Mouse (Mus musculus) B cell, adult (primary cell): Measurements from ENCODE around the gene C4b. TPM values are rescaled to one million over a fixed set of nuclear protein-coding genes. Genes with fewer than 3 reads are reported as not detected.

ENCODE experiments used
- total RNA-seq: library from RNA; stranded (reverse); gene quantifications from 4 replicates; pipeline ENCODE4 v1.2.4, GENCODE M21; 2023; ENCODE audit not compliant: inconsistent age

Gene C4b
- 1.8 to 3.2 TPM (median 2.4 TPM) in 4 replicates for total RNA-seq

DNA sequence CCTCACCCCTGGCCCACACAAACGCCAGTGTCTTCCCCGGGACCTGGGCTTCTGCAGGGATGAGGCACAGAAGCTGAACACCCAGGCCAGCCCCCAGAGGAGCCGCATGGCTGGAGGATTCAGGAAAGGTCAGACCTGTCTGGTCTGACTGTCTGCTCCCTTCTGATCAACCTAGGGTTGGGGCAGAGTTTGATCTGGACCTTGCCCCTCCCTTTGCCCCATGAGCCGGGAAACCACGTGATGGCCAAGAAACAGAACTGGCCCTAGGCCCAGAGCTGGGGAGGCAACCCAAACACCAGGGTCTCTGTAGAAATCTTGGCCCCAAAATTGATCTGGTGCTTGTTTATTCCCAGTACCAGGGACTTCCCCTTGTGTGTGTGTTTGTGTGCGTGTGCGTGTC, at the start of gene C4b:
Gene C4b, minus strand, starts transcription at position 164 of the 400 bp plus-strand sequence.

Other genes starting within 250 kb of the C4b start
- not detected in 4 replicates for gene Btnl6, start 226.5 kb downstream of the C4b start, total RNA-seq
- 0.21 to 2.0 TPM (median 1.6 TPM) in 4 replicates for gene Notch4, start 179.6 kb downstream of the C4b start, total RNA-seq
- 116 to 126 TPM (median 122 TPM) in 4 replicates for gene Gpsm3, start 154.1 kb downstream of the C4b start, total RNA-seq
- gene Pbx2, start 152.6 kb downstream of the C4b start, total RNA-seq = 51.6 to 61.4 TPM (median 59.6 TPM) in 4 replicates
- 3.9 to 4.7 TPM (median 4.7 TPM) in 4 replicates for gene Ager, start 146.0 kb downstream of the C4b start, total RNA-seq
- 30.2 to 36.8 TPM (median 35.2 TPM) in 4 replicates for gene Rnf5, start 140.2 kb downstream of the C4b start, total RNA-seq
- gene Agpat1, start 139.6 kb downstream of the C4b start, total RNA-seq = 58.3 to 69.5 TPM (median 62.3 TPM) in 4 replicates
- 0.66 to 0.67 TPM in 2 of 4 replicates, not detected in the others for gene Egfl8, start 127.9 kb downstream of the C4b start, total RNA-seq
- 3.3 to 5.0 TPM (median 4.2 TPM) in 4 replicates for gene Ppt2, start 115.4 kb downstream of the C4b start, total RNA-seq
- 0.84 TPM in 1 of 4 replicates, not detected in the others for gene Prrt1, start 114.3 kb downstream of the C4b start, total RNA-seq
- gene Fkbpl, start 99.1 kb downstream of the C4b start, total RNA-seq = 2.6 to 5.5 TPM (median 2.9 TPM) in 4 replicates
- 66.4 to 79.2 TPM (median 74.6 TPM) in 4 replicates for gene Atf6b, start 96.7 kb downstream of the C4b start, total RNA-seq
- gene Tnxb, start 73.3 kb downstream of the C4b start, total RNA-seq = 0.09 to 0.22 TPM (median 0.22 TPM) in 3 of 4 replicates, not detected in the other
- gene Cyp21a1, start 60.7 kb upstream of the C4b start, total RNA-seq = not detected in 4 replicates
- 60.8 to 71.7 TPM (median 69.2 TPM) in 4 replicates for gene Stk19, start 93.1 kb upstream of the C4b start, total RNA-seq
- gene Dxo, start 93.1 kb upstream of the C4b start, total RNA-seq = 75.3 to 85.7 TPM (median 83.7 TPM) in 4 replicates
- 102 to 123 TPM (median 110 TPM) in 4 replicates for gene Skiv2l, start 106.3 kb upstream of the C4b start, total RNA-seq
- 33.5 to 41.3 TPM (median 38.0 TPM) in 4 replicates for gene Nelfe, start 106.5 kb upstream of the C4b start, total RNA-seq
- gene Cfb, start 118.6 kb upstream of the C4b start, total RNA-seq = 0.54 TPM in 1 of 4 replicates, not detected in the others
- 11.1 to 11.4 TPM (median 11.2 TPM) in 4 replicates for gene Zbtb12, start 135.6 kb upstream of the C4b start, total RNA-seq
- gene Gm20547, start 138.2 kb upstream of the C4b start, total RNA-seq = 0.27 TPM in 1 of 4 replicates, not detected in the others
- gene C2, start 154.4 kb upstream of the C4b start, total RNA-seq = 1.8 to 3.4 TPM (median 2.8 TPM) in 4 replicates
- gene Ehmt2, start 154.6 kb upstream of the C4b start, total RNA-seq = 152 to 164 TPM (median 157 TPM) in 4 replicates
- not detected in 4 replicates for gene Slc44a4, start 170.6 kb upstream of the C4b start, total RNA-seq
- 94.9 to 102 TPM (median 98.6 TPM) in 4 replicates for gene Neu1, start 187.4 kb upstream of the C4b start, total RNA-seq
- 17.8 to 62.2 TPM (median 28.7 TPM) in 4 replicates for gene Hspa1b, start 215.4 kb upstream of the C4b start, total RNA-seq
- gene Gm20481, start 226.0 kb upstream of the C4b start, total RNA-seq = not detected in 4 replicates
- 10.4 to 29.3 TPM (median 20.1 TPM) in 4 replicates for gene Hspa1a, start 228.3 kb upstream of the C4b start, total RNA-seq
- 0.21 to 0.38 TPM in 2 of 4 replicates, not detected in the others for gene Hspa1l, start 228.8 kb upstream of the C4b start, total RNA-seq
- gene Lsm2, start 238.0 kb upstream of the C4b start, total RNA-seq = 30.0 to 37.2 TPM (median 32.0 TPM) in 4 replicates